Mouse (Mus musculus): ENCODE measurements around the gene Faf1.

Faf1 gene

DNA sequence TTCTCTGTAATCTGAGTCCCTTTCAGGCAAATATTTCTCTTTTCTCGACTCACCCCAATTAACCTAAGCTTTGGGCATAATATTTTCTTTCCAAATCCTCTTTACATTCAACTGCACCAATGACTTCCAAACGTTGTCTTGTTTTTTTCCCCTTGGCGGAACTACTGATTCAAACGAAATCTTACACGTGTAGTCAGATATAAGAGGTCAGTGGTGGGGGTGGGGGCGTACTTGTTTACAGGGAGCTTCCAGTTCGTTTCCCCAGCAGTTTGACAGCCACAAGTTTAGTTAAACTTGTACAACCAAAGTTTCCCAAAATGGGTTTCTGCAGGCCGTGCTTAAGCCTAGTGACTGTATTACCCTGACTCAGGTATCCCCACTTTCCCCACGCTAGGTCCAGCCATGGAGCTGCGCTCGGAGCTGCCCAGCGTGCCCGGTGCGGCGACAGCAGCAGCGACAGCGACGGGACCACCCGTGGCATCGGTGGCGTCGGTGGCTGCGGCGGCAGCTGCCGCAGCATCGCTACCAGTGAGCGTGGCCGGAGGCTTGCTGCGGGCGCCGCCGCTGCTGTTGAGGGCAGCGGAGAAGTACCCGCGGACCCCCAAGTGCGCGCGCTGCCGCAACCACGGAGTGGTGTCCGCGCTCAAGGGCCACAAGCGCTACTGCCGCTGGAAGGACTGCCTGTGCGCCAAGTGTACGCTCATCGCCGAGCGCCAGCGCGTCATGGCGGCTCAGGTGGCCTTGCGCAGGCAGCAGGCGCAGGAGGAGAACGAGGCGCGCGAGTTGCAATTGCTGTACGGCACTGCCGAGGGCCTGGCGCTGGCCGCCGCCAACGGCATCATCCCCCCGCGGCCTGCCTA, 303.3 kb downstream of the Faf1 start:
- DNase-seq (ENCODE audit: low spot score) = no peak

- no peak for DNase-seq (ENCODE audit: low spot score)
Observed at GRCm38 (mm10) chr4:109980321-109981082, 304.1 kb downstream of the Faf1 start.

- no peak for DNase-seq (ENCODE audit: low spot score)
Observed at GRCm38 (mm10) chr4:109981083-109981870, 304.9 kb downstream of the Faf1 start.

GRCm38 (mm10) chr4:109981871-109982680, 305.7 kb downstream of the Faf1 start:
- DNase-seq (ENCODE audit: low spot score) = no peak

- DNase-seq (ENCODE audit: low spot score) = no peak
Observed at GRCm38 (mm10) chr4:109982681-109983265, 306.4 kb downstream of the Faf1 start.

- DNase-seq (ENCODE audit: low spot score) = no peak
Observed at GRCm38 (mm10) chr4:109983281-109984001, 307.1 kb downstream of the Faf1 start.

DNA sequence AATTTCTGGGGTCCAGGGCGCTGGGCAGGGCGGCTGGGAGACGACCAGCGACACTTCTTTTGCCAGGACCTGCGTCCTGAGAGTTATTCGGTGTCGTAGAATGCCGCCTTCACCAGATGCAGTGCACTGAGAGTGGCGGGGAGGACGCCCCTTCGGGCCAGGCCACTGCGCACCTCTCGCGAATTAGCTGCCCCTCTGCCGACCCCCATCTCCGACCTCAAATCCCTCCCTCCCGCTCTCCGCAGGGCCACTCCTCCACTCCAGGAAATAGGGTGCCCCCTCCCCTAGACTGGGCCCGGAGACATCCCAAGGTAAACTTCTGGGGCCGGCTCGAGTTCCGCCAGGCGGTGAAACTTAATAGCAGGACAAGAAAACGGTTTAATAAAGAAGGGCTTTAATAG, 307.6 kb downstream of the Faf1 start:
- no peak for DNase-seq (ENCODE audit: low spot score)

- DNase-seq (ENCODE audit: low spot score) = no peak
Observed at GRCm38 (mm10) chr4:109984496-109985423, 308.4 kb downstream of the Faf1 start.

DNA sequence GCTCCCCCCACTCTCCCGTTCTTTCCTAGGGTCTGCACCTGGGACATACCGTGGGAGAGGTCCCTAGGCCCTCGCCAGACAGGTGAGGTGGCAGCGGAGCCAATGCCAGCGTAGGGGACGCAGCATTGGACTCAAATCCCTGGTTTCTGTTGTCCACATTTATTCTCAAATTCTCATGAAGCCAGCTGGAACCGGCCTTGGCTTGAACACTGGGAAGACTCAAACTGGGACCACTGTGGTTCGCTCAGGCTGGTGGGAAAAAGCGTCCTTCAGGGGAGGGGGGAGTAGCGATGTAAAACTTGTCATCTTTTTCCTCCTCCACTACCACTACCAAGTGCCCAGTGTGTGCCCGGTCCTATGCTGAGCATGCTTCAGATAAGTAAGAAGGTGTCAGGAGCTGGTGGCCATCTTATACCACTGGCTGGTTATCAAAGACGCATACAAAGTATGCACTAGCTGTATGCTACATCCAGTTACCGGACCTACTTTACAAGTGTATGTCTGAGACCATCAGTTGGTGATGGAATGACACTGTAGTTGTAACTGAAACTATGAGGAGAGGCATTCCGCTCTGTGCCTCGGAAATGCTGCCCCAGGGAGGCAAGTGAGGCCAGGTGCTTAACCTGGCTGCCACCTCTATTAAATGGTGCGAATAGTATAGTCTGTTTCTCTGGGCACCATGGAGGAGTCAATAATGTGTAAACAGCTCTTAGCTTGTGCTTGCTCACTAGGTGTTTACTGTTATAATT, 309.2 kb downstream of the Faf1 start:
- no peak for DNase-seq (ENCODE audit: low spot score)

- no peak for DNase-seq (ENCODE audit: low spot score)
Observed at GRCm38 (mm10) chr4:109986301-109986700, 309.9 kb downstream of the Faf1 start.

DNA sequence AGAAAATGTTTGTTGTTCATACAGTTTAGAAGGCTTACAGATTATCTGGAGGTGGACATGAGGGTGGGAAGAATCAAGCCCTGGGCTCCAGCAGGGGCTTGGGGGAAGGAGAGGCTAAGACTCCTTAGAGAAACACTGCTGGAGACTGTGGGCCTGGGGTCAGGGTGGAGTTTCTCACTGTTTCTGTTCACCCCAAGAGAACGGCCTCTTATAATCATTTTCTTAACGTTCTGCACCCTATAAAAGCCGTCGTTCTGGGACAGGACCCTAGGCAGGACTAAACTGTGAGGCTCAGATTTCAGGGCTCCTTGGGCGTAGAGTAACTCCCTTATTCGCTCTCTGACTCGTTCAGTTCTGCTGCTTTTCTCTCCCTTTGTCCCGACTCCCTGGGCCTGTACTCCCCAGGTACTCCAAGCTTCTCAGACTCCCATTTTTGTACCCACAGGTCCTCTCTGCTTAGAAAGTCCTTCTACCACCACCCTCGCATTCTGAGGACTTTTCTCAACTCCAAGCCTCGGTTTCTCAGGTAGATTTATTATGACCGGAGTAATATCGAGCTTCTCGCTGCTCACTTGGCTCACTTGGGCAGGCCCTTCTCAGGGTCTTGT, 310.5 kb downstream of the Faf1 start:
- DNase-seq (ENCODE audit: low spot score) = no peak

DNA sequence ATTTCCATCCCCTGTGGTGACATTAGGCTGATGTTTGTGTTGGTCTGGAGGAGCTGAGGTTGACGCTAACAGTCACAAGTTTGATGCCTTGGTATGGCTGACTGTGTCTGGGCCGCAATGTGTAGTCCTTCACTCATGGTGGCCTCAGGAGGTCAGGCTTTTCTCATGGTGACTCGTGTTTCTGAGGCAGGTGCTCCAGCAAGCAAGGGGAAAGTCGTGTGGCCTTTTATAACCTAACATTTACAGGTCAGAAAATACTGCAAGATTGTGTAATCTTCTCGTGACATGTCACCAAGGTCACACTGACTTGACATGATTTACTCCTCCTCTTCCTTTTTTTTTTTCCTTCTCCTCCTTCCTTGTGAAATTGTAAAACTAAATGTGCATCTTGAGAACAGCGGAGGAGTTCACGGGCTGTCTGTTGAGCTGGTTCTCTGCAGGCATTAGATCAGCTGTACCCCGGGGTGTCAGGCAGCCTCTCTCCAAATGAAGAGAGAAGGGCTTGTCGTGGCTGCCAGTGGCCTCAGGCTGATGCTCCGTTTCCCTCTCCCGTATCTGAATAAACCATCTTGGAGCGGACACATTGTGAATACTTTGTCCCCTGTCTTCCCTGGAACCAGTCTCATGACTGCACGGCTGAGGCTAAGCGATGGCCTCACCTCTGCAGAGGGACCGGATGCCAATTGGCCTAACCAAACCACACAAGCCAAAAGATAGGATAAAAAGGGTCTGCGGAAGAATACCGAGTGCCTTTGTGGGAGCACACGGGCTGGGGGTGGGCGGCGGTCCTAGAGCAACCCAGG, 311.4 kb downstream of the Faf1 start:
- DNase-seq (ENCODE audit: low spot score) = no peak

DNA sequence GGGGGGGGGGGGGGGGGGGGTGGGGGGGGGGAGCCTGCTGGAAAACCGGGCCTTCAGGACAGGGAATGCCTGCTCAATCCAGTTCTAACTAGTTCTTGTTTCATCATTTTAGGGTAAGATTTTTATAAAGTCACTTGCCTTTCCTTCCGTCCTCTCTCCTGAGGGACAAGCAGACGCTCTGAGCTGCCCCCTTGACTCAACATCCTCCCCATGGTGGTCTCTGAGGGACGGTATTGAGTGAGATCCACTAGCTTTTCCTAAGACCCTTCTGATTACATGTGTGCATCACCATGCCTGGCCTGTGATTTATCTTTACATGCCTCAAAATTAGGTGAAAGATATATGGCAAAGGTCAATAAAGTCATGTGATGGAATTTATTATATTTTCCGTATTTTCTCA, 312.0 kb downstream of the Faf1 start:
- DNase-seq (ENCODE audit: low spot score) = no peak

- no peak for DNase-seq (ENCODE audit: low spot score)
Observed at GRCm38 (mm10) chr4:109989213-109989612, 312.8 kb downstream of the Faf1 start.

GRCm38 (mm10) chr4:110006044-110006443, 329.7 kb downstream of the Faf1 start:
- DNase-seq (ENCODE audit: low spot score) = no peak

Data from urinary bladder, postnatal 14 days (tissue).